22 mouse cellular contexts compared by ENCODE assay signal in the genomic region with DNA sequence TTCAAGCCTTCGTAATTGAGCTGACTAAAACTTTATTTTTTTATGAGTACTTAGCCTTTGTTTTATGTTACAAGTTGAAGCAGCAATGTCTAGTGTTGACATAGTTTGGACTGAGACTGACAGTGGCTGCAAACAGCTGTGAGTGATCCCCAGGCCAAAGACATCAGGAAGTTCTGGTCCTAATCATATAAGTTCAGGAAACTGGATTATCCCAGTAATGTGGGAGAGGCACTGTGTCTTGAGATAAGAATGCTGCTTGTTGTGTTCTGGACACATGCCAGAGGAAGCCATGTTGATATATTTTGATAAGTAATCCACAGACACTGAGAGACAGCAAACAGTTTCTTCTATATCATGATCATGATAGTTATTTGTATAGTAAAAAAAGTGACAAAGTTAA.
DNase-seq lines count a peak whose midpoint lies in the region; ATAC-seq and TF ChIP-seq lines count a peak whose summit lies in the region.
"Had no signal": no experiment of that assay in that cellular context is flagged by ENCODE, and none has a peak within 500 bp of the region (broad histone marks: within the 10 kb centered on the region; RNA-seq: fewer than 3 reads in every experiment).

No protein-coding gene starts in this region.

- no peak for DNase-seq in heart, adult 11 months
- peak; percentile 5 for DNase-seq in hindbrain, embryonic 14.5 days (ENCODE audit: low spot score)
- DNase-seq in hindbrain, postnatal 0 days (ENCODE audit: low spot score): no peak
- DNase-seq in kidney, postnatal 4 days: peak; percentile 20 to 28
- no peak for DNase-seq in kidney, postnatal 36 days
- DNase-seq: adrenal gland, postnatal 10 days; B cell, adult 2 months; cerebellum, adult 11 months; cerebellum, adult 8-10 months; cerebellum, postnatal 14 days; embryo, embryonic 11 days; forebrain, postnatal 0 days; gastrocnemius, postnatal 14 days had no signal

- H3K9ac ChIP-seq in heart, embryonic 16.5 days (ENCODE audit: low read length): no peak overlapping the region
- no peak overlapping the region for H3K9ac ChIP-seq in hindbrain, embryonic 14.5 days
- H3K9ac ChIP-seq in hindbrain, postnatal 0 days (replicated peaks; ENCODE audit: low read length): no peak overlapping the region
- no peak overlapping the region for H3K9ac ChIP-seq in forebrain, embryonic 13.5 days
- H3K9ac ChIP-seq: embryonic facial prominence, embryonic 12.5 days; forebrain, embryonic 12.5 days; forebrain, postnatal 0 days; heart, embryonic 13.5 days; hindbrain, embryonic 13.5 days had no signal

- H3K27me3 ChIP-seq in heart, embryonic 16.5 days (ENCODE audit: control insufficient read depth, insufficient read depth, low read length): no peaks in the 10 kb centered on the region
- H3K27me3 ChIP-seq in hindbrain, embryonic 14.5 days (ENCODE audit: control insufficient read depth, insufficient read depth, low read length): no peaks in the 10 kb centered on the region
- H3K27me3 ChIP-seq in hindbrain, postnatal 0 days (ENCODE audit: insufficient read depth, low read length): no peaks in the 10 kb centered on the region
- H3K27me3 ChIP-seq in forebrain, embryonic 13.5 days: no peaks in the 10 kb centered on the region
- H3K27me3 ChIP-seq: embryonic facial prominence, embryonic 12.5 days; forebrain, embryonic 12.5 days; heart, embryonic 13.5 days; hindbrain, embryonic 13.5 days had no signal

- ATAC-seq in heart, embryonic 16.5 days (replicated peaks; ENCODE audit: extremely low read depth, insufficient read depth, low FRiP score): peak; percentile 77
- no peak for ATAC-seq in hindbrain, embryonic 14.5 days (ENCODE audit: low FRiP score)
- no peak for ATAC-seq in hindbrain, postnatal 0 days
- no peak for ATAC-seq in forebrain, embryonic 13.5 days
- ATAC-seq: CD4-positive, CD25-positive, alpha-beta regulatory T cell, adult 4 months; forebrain, postnatal 0 days; intestine, postnatal 0 days had no signal

- no peak overlapping the region for H3K27ac ChIP-seq in heart, embryonic 16.5 days (ENCODE audit: low read length)
- no peak overlapping the region for H3K27ac ChIP-seq in hindbrain, embryonic 14.5 days
- H3K27ac ChIP-seq in hindbrain, postnatal 0 days: no peak overlapping the region
- H3K27ac ChIP-seq in forebrain, embryonic 13.5 days: no peak overlapping the region
- H3K27ac ChIP-seq: embryonic facial prominence, embryonic 12.5 days; forebrain, embryonic 12.5 days; heart, embryonic 13.5 days; hindbrain, embryonic 13.5 days had no signal

- H3K36me3 ChIP-seq in heart, embryonic 16.5 days (ENCODE audit: control insufficient read depth, insufficient read depth): no peaks in the 10 kb centered on the region
- H3K36me3 ChIP-seq in hindbrain, embryonic 14.5 days (replicated peaks; ENCODE audit: control insufficient read depth, insufficient read depth): no peaks in the 10 kb centered on the region
- H3K36me3 ChIP-seq in hindbrain, postnatal 0 days (ENCODE audit: insufficient read depth, low read length): no peaks in the 10 kb centered on the region
- H3K36me3 ChIP-seq in forebrain, embryonic 13.5 days (ENCODE audit: poor library complexity, severe bottlenecking): no peaks in the 10 kb centered on the region
- H3K36me3 ChIP-seq: embryonic facial prominence, embryonic 12.5 days; forebrain, embryonic 12.5 days; G1E; heart, embryonic 13.5 days; hindbrain, embryonic 13.5 days had no signal

- WGBS in heart, embryonic 16.5 days: 68% methylated on average over 1 of the region's 1 CpGs
- WGBS in hindbrain, embryonic 14.5 days: 72% methylated on average over 1 of the region's 1 CpGs
- 86% methylated on average over 1 of the region's 1 CpGs for WGBS in hindbrain, postnatal 0 days
- 78% methylated on average over 1 of the region's 1 CpGs for WGBS in forebrain, embryonic 13.5 days

- H3K9me3 ChIP-seq in heart, embryonic 16.5 days (replicated peaks; ENCODE audit: control insufficient read depth, low read length): peaks cover 5% of the 10 kb centered on the region; the same call in 1 of the 2 replicates
- no peaks in the 10 kb centered on the region for H3K9me3 ChIP-seq in hindbrain, embryonic 14.5 days (ENCODE audit: control insufficient read depth, low read length)
- peaks cover 4% of the 10 kb centered on the region; the same call in 1 of the 2 replicates for H3K9me3 ChIP-seq in hindbrain, postnatal 0 days (ENCODE audit: low read length)
- no peaks in the 10 kb centered on the region for H3K9me3 ChIP-seq in forebrain, embryonic 13.5 days (replicated peaks)
- H3K9me3 ChIP-seq: embryonic facial prominence, embryonic 12.5 days; forebrain, embryonic 12.5 days; G1E; hindbrain, embryonic 13.5 days had no signal

- no peak overlapping the region for H3K4me3 ChIP-seq in heart, embryonic 16.5 days (ENCODE audit: low read length)
- H3K4me3 ChIP-seq in hindbrain, embryonic 14.5 days (replicated peaks; ENCODE audit: low read length): no peak overlapping the region
- H3K4me3 ChIP-seq in hindbrain, postnatal 0 days (ENCODE audit: low read length): no peak overlapping the region
- H3K4me3 ChIP-seq in forebrain, embryonic 13.5 days: no peak overlapping the region
- H3K4me3 ChIP-seq: embryonic facial prominence, embryonic 12.5 days; forebrain, embryonic 12.5 days; heart, embryonic 13.5 days; hindbrain, embryonic 13.5 days had no signal

- TF ChIP-seq CTCF in hindbrain, postnatal 0 days (IDR thresholded peaks at IDR 0.05; ENCODE audit: low read depth): no peak

- no peaks in the 10 kb centered on the region for H3K4me1 ChIP-seq in heart, embryonic 16.5 days (ENCODE audit: control insufficient read depth, insufficient read depth, low read length)
- no peaks in the 10 kb centered on the region for H3K4me1 ChIP-seq in hindbrain, embryonic 14.5 days (replicated peaks; ENCODE audit: control insufficient read depth, insufficient read depth, low read length)
- no peaks in the 10 kb centered on the region for H3K4me1 ChIP-seq in hindbrain, postnatal 0 days (ENCODE audit: insufficient read depth, low read length)
- no peaks in the 10 kb centered on the region for H3K4me1 ChIP-seq in forebrain, embryonic 13.5 days
- H3K4me1 ChIP-seq: embryonic facial prominence, embryonic 12.5 days; forebrain, embryonic 12.5 days; heart, embryonic 13.5 days; hindbrain, embryonic 13.5 days had no signal

- no peak overlapping the region for H3K4me2 ChIP-seq in heart, embryonic 16.5 days (ENCODE audit: low read depth, low read length)
- H3K4me2 ChIP-seq in hindbrain, embryonic 14.5 days (replicated peaks): no peak overlapping the region
- H3K4me2 ChIP-seq in hindbrain, postnatal 0 days (ENCODE audit: low read depth, low read length): no peak overlapping the region
- H3K4me2 ChIP-seq in forebrain, embryonic 13.5 days: no peak overlapping the region
- H3K4me2 ChIP-seq: embryonic facial prominence, embryonic 12.5 days; forebrain, embryonic 12.5 days; heart, embryonic 13.5 days; hindbrain, embryonic 13.5 days had no signal

Comparison
In these comparisons a context has a peak if more than half of its experiments do, and no peak if none do; other contexts are left out.
1. DNase-seq: peak in hindbrain, embryonic 14.5 days (single experiment) and kidney, postnatal 4 days (2 of 2); none in heart, adult 11 months (single experiment), hindbrain, postnatal 0 days (single experiment) and kidney, postnatal 36 days (0 of 2).